Mouse (Mus musculus) testis, postnatal 10 days (tissue): ENCODE data around the gene Tmem167b.
"Not testable (repeated sequence)": the region's sequence is repeated elsewhere in the genome, so short reads cannot be mapped to it uniquely, and the experiment has no call there.

Source experiments
- DNase-seq: peaks from one replicate; pipeline ENCODE4 v3.0.0; 2021; ENCODE audit warnings: low spot score

The Tmem167b gene

GRCm38 (mm10) chr3:108562133-108562730 is at the start of gene Tmem167b:
Gene Tmem167b, minus strand, starts transcription at chr3:108562466.
- peak; percentile 94 for DNase-seq

- DNase-seq: no peak
Measured at GRCm38 (mm10) chr3:108608906-108609305, 46.6 kb upstream of the Tmem167b start.

GRCm38 (mm10) chr3:108591530-108592522 is 29.6 kb upstream of the Tmem167b start:
- no peak for DNase-seq

GRCm38 (mm10) chr3:108590786-108591529 is 28.7 kb upstream of the Tmem167b start, which contains the start of gene Wdr47:
Gene Wdr47, plus strand, starts transcription at chr3:108591279.
- DNase-seq: peak; percentile 98

GRCm38 (mm10) chr3:108588446-108588845 is 26.2 kb upstream of the Tmem167b start:
- no peak for DNase-seq

- no peak for DNase-seq
Measured at GRCm38 (mm10) chr3:108584580-108584979, 22.3 kb upstream of the Tmem167b start.

- no peak for DNase-seq
Measured at GRCm38 (mm10) chr3:108574018-108574417, 11.8 kb upstream of the Tmem167b start.

- DNase-seq: no peak
Measured at GRCm38 (mm10) chr3:108572309-108573010, 10.2 kb upstream of the Tmem167b start.

GRCm38 (mm10) chr3:108571443-108572294 is 9.4 kb upstream of the Tmem167b start, which contains the start of gene Taf13:
Gene Taf13, plus strand, starts transcription at chr3:108571698.
- DNase-seq: peak; percentile 95

- DNase-seq: no peak
Measured at GRCm38 (mm10) chr3:108570813-108571212, 8.5 kb upstream of the Tmem167b start.

- DNase-seq: not testable (repeated sequence)
Measured at GRCm38 (mm10) chr3:108569636-108570035, 7.4 kb upstream of the Tmem167b start.

GRCm38 (mm10) chr3:108567990-108568877 is 6.0 kb upstream of the Tmem167b start:
- no peak for DNase-seq

- peak; percentile 87 for DNase-seq
Measured at GRCm38 (mm10) chr3:108563309-108563708, 1.0 kb upstream of the Tmem167b start.

- no peak for DNase-seq
Measured at GRCm38 (mm10) chr3:108562777-108563271, 558 bp upstream of the Tmem167b start.

- no peak for DNase-seq
Measured at GRCm38 (mm10) chr3:108557888-108558287, 4.4 kb downstream of the Tmem167b start.

- DNase-seq: peak; percentile 92
Measured at GRCm38 (mm10) chr3:108554587-108555312, 7.5 kb downstream of the Tmem167b start.

- DNase-seq: no peak
Measured at GRCm38 (mm10) chr3:108554111-108554561, 8.1 kb downstream of the Tmem167b start.

GRCm38 (mm10) chr3:108542299-108542698 is 20.0 kb downstream of the Tmem167b start:
- no peak for DNase-seq
